Mouse (Mus musculus): ENCODE measurements around the gene Asic4. TPM values are rescaled to one million over a fixed set of nuclear protein-coding genes. Genes with fewer than 3 reads are reported as not detected.

Gene Asic4
- polyA plus RNA-seq, 1 experiment, result 0.13 TPM

DNA sequence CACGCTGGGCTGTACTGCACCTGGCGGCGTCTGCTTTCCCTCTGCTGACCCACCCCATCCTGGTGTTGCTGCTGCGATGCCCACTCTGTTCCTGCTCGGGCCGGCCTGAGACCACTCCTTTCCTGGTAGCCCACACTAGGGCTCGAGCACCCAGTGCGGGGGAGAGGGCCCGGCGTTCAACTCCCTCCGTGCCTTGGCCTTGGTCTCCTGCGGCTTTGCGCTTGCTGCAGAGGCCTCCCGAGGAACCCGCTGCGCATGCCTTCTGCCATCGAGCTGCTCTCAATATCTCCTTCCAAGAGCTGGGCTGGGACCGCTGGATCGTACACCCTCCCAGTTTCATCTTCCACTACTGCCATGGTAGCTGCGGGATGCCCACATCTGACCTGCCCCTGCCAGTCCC, 59.4 kb downstream of the Asic4 start:
- TF ChIP-seq GATA1 (IDR thresholded peaks at IDR 0.05; ENCODE audit: borderline replicate concordance, low read length), result no peak
- no peak for TF ChIP-seq FLI1 (IDR thresholded peaks at IDR 0.05; ENCODE audit: low read length)

DNA sequence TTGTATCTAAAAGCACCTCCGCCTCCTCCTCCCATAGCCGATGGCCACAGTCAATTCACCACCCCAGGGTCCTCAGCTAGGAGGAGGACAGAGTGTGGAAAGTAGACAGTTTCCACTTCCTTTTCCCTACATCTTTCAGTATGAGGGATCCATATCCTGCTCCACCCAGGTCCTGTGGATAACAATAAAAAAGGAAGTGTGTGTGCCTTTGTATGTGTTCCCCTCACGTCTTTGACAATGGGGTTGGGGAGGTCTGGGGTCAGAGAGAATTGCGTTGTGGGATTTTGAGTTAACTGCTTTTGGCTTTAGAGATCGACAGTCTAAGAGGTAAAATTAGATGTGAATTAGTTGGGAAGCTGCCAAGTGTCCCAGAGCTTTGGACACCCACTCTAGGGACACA, 59.9 kb downstream of the Asic4 start:
- no peak for TF ChIP-seq GATA1 (IDR thresholded peaks at IDR 0.05; ENCODE audit: borderline replicate concordance, low read length)
- TF ChIP-seq FLI1 (IDR thresholded peaks at IDR 0.05; ENCODE audit: low read length), result no peak
- Histone ChIP-seq H3K9me3 (no peaks in the 10 kb centered on the region), H3K27me3 (replicated peaks) (peaks cover 69% of the 10 kb centered on the region), H3K36me3 (replicated peaks; ENCODE audit: low read length) (no peaks in the 10 kb centered on the region), H3K4me1 (peaks cover 17% of the 10 kb centered on the region), H3K4me3 (replicated peaks) (no peak overlapping the region)

More for the DNA sequence above, 59.4 kb downstream of the Asic4 start:
- Histone ChIP-seq H3K27me3 (replicated peaks) (peaks cover 75% of the 10 kb centered on the region), H3K4me3 (replicated peaks) (no peak overlapping the region), H3K4me1 (peaks cover 18% of the 10 kb centered on the region), H3K36me3 (replicated peaks; ENCODE audit: low read length) (no peaks in the 10 kb centered on the region), H3K9me3 (no peaks in the 10 kb centered on the region)

DNA sequence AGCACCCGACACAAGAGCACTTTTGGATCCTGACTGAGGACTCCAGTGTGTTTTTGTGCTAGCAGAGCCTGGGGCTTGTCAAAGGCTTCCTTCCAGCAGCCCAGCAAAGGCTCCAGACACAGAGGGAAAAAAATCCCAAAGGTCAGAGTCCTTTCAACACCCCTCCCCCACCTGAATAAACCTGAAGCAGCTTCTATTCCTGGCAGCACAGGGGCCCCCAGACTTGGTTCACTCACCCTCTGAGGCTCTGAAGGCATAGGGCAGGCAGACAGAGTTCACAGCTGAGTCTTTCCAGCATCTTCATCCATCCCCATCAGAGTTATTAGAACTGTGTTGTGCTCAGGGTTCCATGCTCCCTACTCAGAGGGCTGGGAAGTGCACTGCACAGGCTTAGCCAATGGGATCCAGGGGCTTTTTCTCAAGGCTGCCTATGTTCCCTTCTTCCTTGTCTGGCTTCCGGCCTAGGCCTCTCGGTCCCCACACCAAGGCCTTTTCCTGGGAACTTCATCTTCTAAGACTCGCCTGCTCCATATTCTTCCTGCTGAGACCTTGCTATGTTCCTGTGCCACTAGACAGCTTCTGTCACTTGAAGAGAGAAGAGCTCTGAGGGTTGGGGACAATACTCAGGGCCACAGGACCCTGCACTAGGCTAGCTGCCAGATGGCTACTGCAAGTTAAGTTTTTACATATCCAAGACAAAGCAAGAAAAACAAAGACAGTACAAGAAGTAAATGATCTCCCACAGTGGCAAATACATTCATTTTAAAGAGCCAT, 61.4 kb downstream of the Asic4 start:
- Histone ChIP-seq H3K27me3 (replicated peaks) (peaks cover 56% of the 10 kb centered on the region), H3K9me3 (no peaks in the 10 kb centered on the region), H3K36me3 (replicated peaks; ENCODE audit: low read length) (no peaks in the 10 kb centered on the region), H3K4me1 (peaks cover 6% of the 10 kb centered on the region), H3K4me3 (replicated peaks) (no peak overlapping the region)
- TF ChIP-seq GATA1 (IDR thresholded peaks at IDR 0.05; ENCODE audit: borderline replicate concordance, low read length) (no peak), FLI1 (IDR thresholded peaks at IDR 0.05; ENCODE audit: low read length) (no peak)

DNA sequence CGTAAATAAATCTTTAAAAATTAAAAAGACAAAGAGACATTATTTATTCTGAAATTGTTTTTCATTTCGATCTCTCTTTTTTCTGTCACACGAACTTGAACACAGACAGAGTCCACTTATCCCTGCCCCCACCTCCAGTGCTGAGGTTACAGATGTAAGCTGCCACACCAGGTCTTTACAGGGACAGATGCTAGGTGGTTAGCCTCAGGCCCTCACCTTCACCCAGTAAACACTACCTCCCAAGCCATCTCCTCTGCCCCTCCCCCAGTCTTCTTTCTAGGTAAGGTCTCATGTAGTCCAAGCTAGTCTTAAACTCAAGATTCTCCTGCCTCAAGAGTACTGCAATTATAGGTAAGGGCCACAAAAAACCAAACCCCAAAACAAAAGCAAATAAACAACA, 62.3 kb downstream of the Asic4 start:
- Histone ChIP-seq H3K9me3 (no peaks in the 10 kb centered on the region), H3K4me3 (replicated peaks) (no peak overlapping the region), H3K27me3 (replicated peaks) (peaks cover 50% of the 10 kb centered on the region), H3K4me1 (peaks cover 9% of the 10 kb centered on the region), H3K36me3 (replicated peaks; ENCODE audit: low read length) (no peaks in the 10 kb centered on the region)
- TF ChIP-seq GATA1 (IDR thresholded peaks at IDR 0.05; ENCODE audit: borderline replicate concordance, low read length) (no peak), FLI1 (IDR thresholded peaks at IDR 0.05; ENCODE audit: low read length) (no peak)

DNA sequence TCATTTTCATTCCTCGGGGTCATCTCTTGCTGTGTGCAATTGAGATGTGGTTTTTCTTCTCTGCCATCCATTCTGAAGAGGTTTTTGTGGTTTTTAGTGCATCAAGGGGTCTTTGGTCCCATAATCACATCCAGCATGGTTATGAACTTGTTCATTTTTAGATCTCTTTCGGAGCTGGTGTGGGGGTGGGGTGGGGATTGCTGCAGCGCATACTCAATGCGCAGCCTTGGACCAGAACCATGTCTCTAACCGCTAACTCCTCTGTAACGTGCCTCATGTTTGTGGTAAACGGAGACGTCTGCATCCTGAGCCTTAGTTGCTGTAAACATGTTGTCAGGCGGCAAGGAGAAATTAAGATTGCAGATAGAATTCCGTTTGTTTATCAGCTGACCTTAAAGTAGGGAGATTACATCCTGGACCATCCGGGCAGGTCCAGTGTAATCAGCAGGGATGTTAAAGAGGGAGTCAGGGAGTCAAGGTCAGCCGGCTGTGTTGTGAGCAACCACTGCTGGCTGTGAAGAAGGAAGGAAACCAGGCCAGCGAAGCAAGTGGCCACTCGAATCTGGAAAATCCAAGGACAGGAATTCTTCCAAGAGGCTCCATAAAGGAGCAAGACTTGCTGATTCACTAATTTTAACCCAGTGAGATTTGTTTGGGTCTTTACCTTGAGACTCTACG, 66.6 kb downstream of the Asic4 start:
- Histone ChIP-seq H3K9me3 (no peaks in the 10 kb centered on the region), H3K36me3 (replicated peaks; ENCODE audit: low read length) (no peaks in the 10 kb centered on the region), H3K27me3 (replicated peaks) (peaks cover 12% of the 10 kb centered on the region), H3K4me1 (peaks cover 12% of the 10 kb centered on the region), H3K4me3 (replicated peaks) (no peak overlapping the region)
- TF ChIP-seq FLI1 (IDR thresholded peaks at IDR 0.05; ENCODE audit: low read length) (no peak), GATA1 (IDR thresholded peaks at IDR 0.05; ENCODE audit: borderline replicate concordance, low read length) (no peak)

DNA sequence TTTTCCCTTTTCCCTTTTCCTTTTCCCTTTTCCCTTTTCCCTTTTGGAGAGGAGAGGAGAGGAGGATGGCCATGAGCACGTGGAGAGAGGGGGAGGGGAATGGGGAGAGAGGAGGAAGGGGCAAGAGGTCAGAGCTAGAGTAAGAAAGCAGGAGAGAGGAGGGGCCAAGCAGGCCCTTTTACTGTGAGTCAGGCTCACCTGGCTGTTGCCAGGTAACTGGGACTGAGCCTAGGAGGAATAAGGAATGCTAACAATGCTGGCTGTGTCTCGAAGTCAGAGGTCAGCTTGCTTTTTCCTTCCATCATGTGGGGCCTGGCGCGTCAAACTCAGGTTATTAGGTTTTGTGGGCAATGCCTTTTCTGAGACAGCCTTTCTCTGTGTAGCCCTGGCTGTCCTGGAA, 67.7 kb downstream of the Asic4 start:
- peaks cover 19% of the 10 kb centered on the region for H3K4me1 ChIP-seq
- H3K9me3 ChIP-seq, result no peaks in the 10 kb centered on the region
- H3K36me3 ChIP-seq (replicated peaks; ENCODE audit: low read length), result no peaks in the 10 kb centered on the region
- H3K27me3 ChIP-seq (replicated peaks), result peaks cover 7% of the 10 kb centered on the region
- H3K4me3 ChIP-seq (replicated peaks), result no peak overlapping the region
- TF ChIP-seq FLI1 (IDR thresholded peaks at IDR 0.05; ENCODE audit: low read length), result no peak
- no peak for TF ChIP-seq GATA1 (IDR thresholded peaks at IDR 0.05; ENCODE audit: borderline replicate concordance, low read length)

DNA sequence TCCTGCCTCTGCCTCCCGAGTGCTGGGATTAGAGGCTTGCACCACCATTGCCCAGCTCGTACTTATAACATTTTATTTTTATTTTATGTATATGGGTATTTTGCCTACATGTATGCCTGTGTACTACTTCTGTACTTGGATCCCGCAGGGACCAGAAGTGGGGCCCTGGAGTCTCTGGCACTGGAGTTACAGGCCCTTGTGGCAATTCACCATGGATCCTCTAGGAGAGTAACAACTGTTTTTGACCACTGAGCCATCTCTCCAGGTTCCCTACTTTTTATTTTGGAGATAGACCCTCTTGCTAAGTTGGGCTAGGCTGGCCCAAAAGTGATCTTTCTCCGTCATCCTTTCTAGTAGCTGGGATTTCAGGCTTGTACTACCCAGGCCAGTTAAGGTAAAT, 68.2 kb downstream of the Asic4 start:
- TF ChIP-seq FLI1 (IDR thresholded peaks at IDR 0.05; ENCODE audit: low read length) (no peak), GATA1 (IDR thresholded peaks at IDR 0.05; ENCODE audit: borderline replicate concordance, low read length) (no peak)

DNA sequence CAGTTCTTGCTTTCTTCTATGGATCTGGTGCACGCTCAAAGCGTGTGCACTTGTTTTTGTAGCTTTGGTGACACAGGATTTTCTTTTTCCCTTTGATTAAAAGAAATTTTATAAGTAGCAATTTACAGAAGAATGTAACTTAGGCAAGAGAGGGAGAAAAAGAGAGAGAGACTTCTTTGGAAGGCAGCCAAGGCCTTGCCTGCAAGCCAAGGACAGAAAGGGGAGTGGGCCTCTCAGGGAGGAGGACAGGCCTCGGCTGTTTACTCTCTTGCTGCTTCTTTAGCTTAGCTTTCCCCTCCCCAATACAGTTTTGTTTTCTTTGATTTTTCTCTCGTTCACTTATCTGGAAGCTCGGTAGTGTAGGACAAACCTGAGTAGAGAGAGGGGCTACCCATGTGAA, 69.3 kb downstream of the Asic4 start:
- no peak overlapping the region for H3K4me3 ChIP-seq (replicated peaks)
- TF ChIP-seq GATA1 (IDR thresholded peaks at IDR 0.05; ENCODE audit: borderline replicate concordance, low read length), result no peak
- TF ChIP-seq FLI1 (IDR thresholded peaks at IDR 0.05; ENCODE audit: low read length), result no peak
- peaks cover 21% of the 10 kb centered on the region for H3K4me1 ChIP-seq
- H3K27me3 ChIP-seq (replicated peaks), result peaks cover 4% of the 10 kb centered on the region
- peaks cover 2% of the 10 kb centered on the region for H3K36me3 ChIP-seq (replicated peaks; ENCODE audit: low read length)
- H3K9me3 ChIP-seq, result no peaks in the 10 kb centered on the region

More for the DNA sequence above, 68.2 kb downstream of the Asic4 start:
- no peak overlapping the region for H3K4me3 ChIP-seq (replicated peaks)
- no peaks in the 10 kb centered on the region for H3K9me3 ChIP-seq
- H3K4me1 ChIP-seq, result peaks cover 19% of the 10 kb centered on the region
- peaks cover 4% of the 10 kb centered on the region for H3K27me3 ChIP-seq (replicated peaks)
- no peaks in the 10 kb centered on the region for H3K36me3 ChIP-seq (replicated peaks; ENCODE audit: low read length)

DNA sequence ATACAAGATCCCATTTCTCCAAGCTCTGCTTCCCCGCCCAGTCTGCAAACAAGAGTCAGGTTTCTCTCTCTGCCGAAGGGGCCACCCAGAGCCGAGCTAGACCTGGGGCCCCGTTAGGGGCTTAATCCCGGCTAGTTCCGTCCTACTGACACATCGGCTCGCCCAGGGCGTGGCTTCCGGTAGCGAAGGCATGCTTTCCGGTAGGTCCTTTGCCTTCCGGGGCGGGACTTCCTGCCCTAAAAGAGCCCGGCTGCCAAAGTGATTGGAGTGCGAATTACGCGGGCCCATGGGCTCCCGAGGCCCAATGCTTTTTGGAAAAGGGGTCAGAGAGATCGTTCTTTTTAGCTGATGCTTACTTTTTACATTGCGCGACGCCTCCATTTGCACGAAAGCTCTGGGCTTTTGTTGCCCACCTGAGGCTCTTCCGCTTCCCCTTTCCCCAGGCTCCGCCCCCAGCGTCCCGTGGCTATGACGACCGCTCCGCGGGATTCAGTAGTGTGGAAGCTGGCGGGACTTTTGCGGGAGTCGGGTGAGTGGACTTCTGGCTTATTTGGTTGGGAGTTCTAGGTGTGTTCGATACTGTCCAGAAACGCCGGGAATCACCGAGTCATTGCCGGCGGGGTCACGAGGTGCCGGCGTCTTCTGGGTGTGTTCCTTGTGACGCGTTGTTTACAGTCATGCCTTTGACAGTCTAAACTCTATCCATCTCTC, 71.2 kb downstream of the Asic4 start, which contains the start of gene Stk11ip:
Stk11ip (plus strand) TSS at position 209 of the 711 bp plus-strand sequence.
- Histone ChIP-seq H3K36me3 (replicated peaks; ENCODE audit: low read length) (peaks cover 21% of the 10 kb centered on the region), H3K27me3 (replicated peaks) (peaks cover 3% of the 10 kb centered on the region), H3K9me3 (no peaks in the 10 kb centered on the region), H3K4me1 (peaks cover 20% of the 10 kb centered on the region), H3K4me3 (replicated peaks) (peak within 1 kb of the TSS; percentile 94)
- TF ChIP-seq GATA1 (IDR thresholded peaks at IDR 0.05; ENCODE audit: borderline replicate concordance, low read length), result no peak
- peak; percentile 93 for TF ChIP-seq FLI1 (IDR thresholded peaks at IDR 0.05; ENCODE audit: low read length)

Other genes with a start within 250 kb of the Asic4 start
- 0.47 and 1.1 TPM in 2 replicates for gene Glb1l, start 239.6 kb upstream of the Asic4 start, polyA plus RNA-seq (2012; ENCODE audit: insufficient read depth, low replicate concordance)
- 195 and 221 TPM in 2 replicates for gene Stk16, start 239.6 kb upstream of the Asic4 start, polyA plus RNA-seq (2012; ENCODE audit: insufficient read depth, low replicate concordance)
- 283 and 585 TPM in 2 replicates for gene Tuba4a, start 230.6 kb upstream of the Asic4 start, polyA plus RNA-seq (2012; ENCODE audit: insufficient read depth, low replicate concordance)
- gene A630095N17Rik, start 218.3 kb upstream of the Asic4 start, polyA plus RNA-seq (2012; ENCODE audit: insufficient read depth, low replicate concordance), result not detected in 2 replicates
- 97.0 and 100 TPM in 2 replicates for gene Dnajb2, start 214.0 kb upstream of the Asic4 start, polyA plus RNA-seq (2012; ENCODE audit: insufficient read depth, low replicate concordance)
- gene Ptprn, start 185.9 kb upstream of the Asic4 start, polyA plus RNA-seq (2012; ENCODE audit: insufficient read depth, low replicate concordance), result 12.4 and 22.6 TPM in 2 replicates
- 0.26 TPM in 1 of 2 replicates, not detected in the other for gene Resp18, start 172.0 kb upstream of the Asic4 start, polyA plus RNA-seq (2012; ENCODE audit: insufficient read depth, low replicate concordance)
- gene Dnpep, start 132.4 kb upstream of the Asic4 start, polyA plus RNA-seq (2012; ENCODE audit: insufficient read depth, low replicate concordance), result 165 and 178 TPM in 2 replicates
- 0.11 TPM in 1 of 2 replicates, not detected in the other for gene Des, start 90.1 kb upstream of the Asic4 start, polyA plus RNA-seq (2012; ENCODE audit: insufficient read depth, low replicate concordance)
- gene Speg, start 75.1 kb upstream of the Asic4 start, polyA plus RNA-seq (2012; ENCODE audit: insufficient read depth, low replicate concordance), result 48.7 TPM in 1 of 2 replicates, not detected in the other
- gene Gmppa, start 14.5 kb upstream of the Asic4 start, polyA plus RNA-seq (2012; ENCODE audit: insufficient read depth, low replicate concordance), result 234 and 693 TPM in 2 replicates
- 9.2 and 30.3 TPM in 2 replicates for gene Chpf, start 28.9 kb downstream of the Asic4 start, polyA plus RNA-seq (2012; ENCODE audit: insufficient read depth, low replicate concordance)
- 1.7 TPM in 1 of 2 replicates, not detected in the other for gene Tmem198, start 29.1 kb downstream of the Asic4 start, polyA plus RNA-seq (2012; ENCODE audit: insufficient read depth, low replicate concordance)
- gene Obsl1, start 56.0 kb downstream of the Asic4 start, polyA plus RNA-seq (2012; ENCODE audit: insufficient read depth, low replicate concordance), result 8.6 and 12.9 TPM in 2 replicates
- gene Inha, start 56.6 kb downstream of the Asic4 start, polyA plus RNA-seq (2012; ENCODE audit: insufficient read depth, low replicate concordance), result 2.3 and 2.4 TPM in 2 replicates
- 35.7 and 52.7 TPM in 2 replicates for gene Stk11ip, start 71.1 kb downstream of the Asic4 start, polyA plus RNA-seq (2012; ENCODE audit: insufficient read depth, low replicate concordance)
- gene Slc4a3, start 95.8 kb downstream of the Asic4 start, polyA plus RNA-seq (2012; ENCODE audit: insufficient read depth, low replicate concordance), result 1.9 TPM in 1 of 2 replicates, not detected in the other

All from megakaryocyte, embryonic 14.5 days (primary cell).